Mouse (Mus musculus): ENCODE data around the gene Sar1b. TPM values are rescaled to one million over a fixed set of nuclear protein-coding genes. Genes with fewer than 3 reads are reported as not detected.

Sar1b gene
- polyA plus RNA-seq, 1 experiment: 52.7 TPM

DNA sequence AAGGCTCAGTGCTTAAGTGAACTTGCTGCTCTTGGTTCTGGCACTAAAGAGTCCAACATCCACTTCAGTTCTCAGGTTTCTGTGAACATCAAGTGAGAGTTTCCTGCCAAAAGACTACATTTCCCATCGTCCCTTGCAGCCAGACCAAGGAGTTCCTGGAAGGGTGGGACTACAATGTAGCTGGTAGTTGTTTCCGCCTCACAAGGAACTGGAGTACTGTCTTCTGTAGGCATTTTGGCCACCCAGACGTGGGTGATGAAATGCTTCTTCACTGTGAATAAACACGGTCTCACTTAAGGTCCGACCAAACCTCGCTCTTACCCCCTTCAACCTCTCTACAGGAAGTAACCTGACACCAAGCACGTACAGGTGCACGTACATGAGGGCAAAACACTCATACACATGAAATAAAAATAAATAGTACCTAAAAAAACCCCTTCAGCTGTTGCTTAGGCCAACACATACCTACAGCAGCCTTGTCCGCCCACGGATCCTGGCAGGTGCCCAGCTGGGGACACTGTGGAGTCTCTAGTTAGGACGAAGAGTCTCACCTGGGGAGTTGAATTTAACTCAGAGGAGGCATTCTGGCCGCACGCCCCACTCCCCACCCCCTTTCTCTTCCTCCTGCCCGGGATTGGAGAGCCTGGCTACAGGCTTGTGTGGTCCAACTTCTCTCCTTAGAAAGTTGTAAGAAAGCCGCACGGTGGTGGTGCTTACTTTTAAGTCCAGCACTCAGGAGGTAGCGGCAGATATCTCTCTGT lies 41.9 kb downstream of the Sar1b start:
- TF ChIP-seq POLR2A (IDR thresholded peaks at IDR 0.05; ENCODE audit: borderline replicate concordance, low read depth, low read length) (no peak), CTCF (IDR thresholded peaks at IDR 0.05; ENCODE audit: low read depth, low read length) (no peak)
- Histone ChIP-seq H3K4me1 (ENCODE audit: control insufficient read depth, insufficient read depth, low read length) (peaks cover 11% of the 10 kb centered on the region), H3K4me3 (ENCODE audit: insufficient read depth, low read length) (peak overlapping the region; percentile 32), H3K27ac (ENCODE audit: insufficient read depth, low read depth, low read length) (0 out of 2 replicates have a peak overlapping the region, but pooled peaks have one; percentile 5)

DNA sequence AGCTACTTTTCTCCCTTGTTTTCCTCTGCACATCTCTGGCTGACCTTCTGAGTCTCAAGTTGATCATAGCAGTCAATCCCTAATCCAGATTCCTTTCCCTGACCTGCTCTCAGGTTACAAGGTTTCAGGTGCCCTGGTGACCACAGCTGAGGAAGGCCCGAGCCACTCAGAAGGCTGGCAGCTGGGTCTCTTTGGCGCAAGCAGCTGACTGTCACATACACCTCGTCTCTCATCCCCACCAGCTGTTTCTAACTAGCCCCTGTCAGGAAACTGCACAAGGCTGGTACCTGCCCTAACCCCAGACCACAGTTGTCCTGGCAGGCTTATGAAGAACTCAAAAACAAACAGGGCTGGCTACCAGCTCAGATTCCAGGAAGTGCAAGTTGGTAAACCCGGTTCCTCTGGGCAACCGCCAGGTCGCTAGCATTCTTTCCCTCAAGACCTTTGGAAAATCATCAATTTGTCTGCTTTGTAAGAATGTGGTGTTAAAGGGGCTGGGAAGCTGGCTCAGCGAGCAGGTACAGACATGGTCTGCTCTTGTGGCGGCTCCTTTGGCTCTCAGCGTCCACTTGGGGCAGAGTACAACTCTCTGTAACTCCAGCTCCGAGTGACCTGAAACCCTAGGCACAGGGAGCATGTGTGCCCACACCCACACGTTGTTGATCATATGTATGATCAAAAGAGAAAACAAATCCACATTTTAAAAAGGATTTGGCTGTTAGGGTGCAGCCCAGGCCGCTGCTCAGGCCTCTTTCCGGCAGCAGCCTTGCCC lies 43.8 kb downstream of the Sar1b start:
- TF ChIP-seq POLR2A (IDR thresholded peaks at IDR 0.05; ENCODE audit: borderline replicate concordance, low read depth, low read length): no peak
- Histone ChIP-seq H3K4me3 (ENCODE audit: insufficient read depth, low read length) (no peak overlapping the region), H3K4me1 (ENCODE audit: control insufficient read depth, insufficient read depth, low read length) (peaks cover 6% of the 10 kb centered on the region; the same call in 1 of the 2 replicates), H3K27ac (ENCODE audit: insufficient read depth, low read depth, low read length) (no peak overlapping the region)

DNA sequence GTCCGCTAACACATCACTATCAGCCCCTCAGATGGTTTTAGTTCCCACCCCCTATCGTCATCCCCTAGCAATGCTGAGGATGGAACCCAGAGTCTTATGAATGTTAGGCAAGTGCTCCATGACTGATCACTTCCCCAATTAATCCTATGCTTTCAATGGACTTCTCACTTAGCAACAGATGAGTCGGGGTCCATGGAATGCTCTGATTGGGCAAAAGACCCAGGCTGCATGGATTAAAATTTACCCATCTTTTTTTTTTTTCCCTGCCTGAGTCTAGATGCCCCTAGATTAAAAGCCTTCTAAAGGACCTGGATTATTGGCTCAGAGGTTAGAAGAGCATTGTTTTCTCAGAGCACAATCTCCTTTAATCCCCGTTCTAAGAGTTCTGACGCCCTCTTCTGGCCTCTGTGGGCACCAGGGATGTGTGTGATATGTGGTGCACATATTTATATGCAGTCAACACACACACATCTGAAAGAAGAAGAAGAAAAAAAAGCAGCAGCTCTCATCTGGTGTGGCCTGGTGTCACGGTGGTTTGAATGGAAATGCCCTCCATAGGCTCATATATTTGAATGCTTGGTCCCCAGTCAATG lies 46.2 kb downstream of the Sar1b start:
- peaks cover 6% of the 10 kb centered on the region; the same call in 1 of the 2 replicates for H3K4me1 ChIP-seq (ENCODE audit: control insufficient read depth, insufficient read depth, low read length)
- no peak overlapping the region for H3K27ac ChIP-seq (ENCODE audit: insufficient read depth, low read depth, low read length)
- TF ChIP-seq POLR2A (IDR thresholded peaks at IDR 0.05; ENCODE audit: borderline replicate concordance, low read depth, low read length): no peak
- no peak for TF ChIP-seq CTCF (IDR thresholded peaks at IDR 0.05; ENCODE audit: low read depth, low read length)
- H3K4me3 ChIP-seq (ENCODE audit: insufficient read depth, low read length): no peak overlapping the region

DNA sequence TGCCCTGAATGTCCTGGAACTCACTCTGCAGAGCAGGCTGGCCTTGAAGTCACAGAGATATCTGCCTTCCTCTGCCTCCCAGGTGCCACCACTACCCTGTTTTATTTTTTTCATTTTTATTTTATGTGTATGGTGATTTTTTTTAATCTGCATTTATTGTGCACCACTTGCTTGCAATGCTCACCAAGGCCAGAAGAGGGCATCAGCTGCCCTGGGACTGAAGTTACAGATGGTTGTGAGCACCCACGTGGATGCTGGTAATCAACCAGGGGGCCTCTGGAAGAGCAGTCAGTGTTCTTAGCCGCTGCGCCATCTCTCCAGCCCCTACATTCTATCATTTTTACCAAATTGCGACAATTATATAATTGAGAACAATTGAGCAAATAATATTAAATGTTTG lies 47.7 kb downstream of the Sar1b start:
- Histone ChIP-seq H3K27ac (ENCODE audit: insufficient read depth, low read depth, low read length) (no peak overlapping the region), H3K4me3 (ENCODE audit: insufficient read depth, low read length) (no peak overlapping the region), H3K4me1 (ENCODE audit: control insufficient read depth, insufficient read depth, low read length) (peaks cover 3% of the 10 kb centered on the region; the same call in 1 of the 2 replicates)
- TF ChIP-seq POLR2A (IDR thresholded peaks at IDR 0.05; ENCODE audit: borderline replicate concordance, low read depth, low read length) (no peak), CTCF (IDR thresholded peaks at IDR 0.05; ENCODE audit: low read depth, low read length) (peak; percentile 51)

DNA sequence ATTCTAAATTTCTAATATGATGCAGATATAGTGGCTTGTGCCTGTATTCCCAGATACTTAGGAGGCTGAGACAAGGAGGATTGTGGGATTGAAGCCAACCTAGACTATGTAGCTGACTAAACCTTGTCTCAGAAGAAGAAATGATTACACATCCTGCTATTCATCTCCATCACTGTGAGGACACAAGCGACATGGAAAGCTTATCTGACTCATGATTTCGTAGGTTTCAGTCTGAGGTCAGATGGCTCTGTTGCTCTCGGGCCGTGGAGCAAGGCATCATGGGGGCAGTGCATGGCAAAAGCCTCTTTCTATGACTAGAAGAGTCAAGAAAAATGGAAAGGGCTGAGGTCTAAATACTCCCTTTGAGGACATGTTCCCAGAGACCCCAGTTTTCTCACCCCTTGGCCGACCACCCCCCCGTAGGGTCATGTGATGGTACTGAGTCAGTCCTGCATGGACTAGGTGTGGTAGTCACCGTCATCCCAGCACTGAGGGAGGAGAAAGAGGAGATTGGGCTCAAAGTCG lies 48.6 kb downstream of the Sar1b start:
- no peak for TF ChIP-seq POLR2A (IDR thresholded peaks at IDR 0.05; ENCODE audit: borderline replicate concordance, low read depth, low read length)
- TF ChIP-seq CTCF (IDR thresholded peaks at IDR 0.05; ENCODE audit: low read depth, low read length): no peak
- Histone ChIP-seq H3K4me3 (ENCODE audit: insufficient read depth, low read length) (no peak overlapping the region), H3K4me1 (ENCODE audit: control insufficient read depth, insufficient read depth, low read length) (peaks cover 3% of the 10 kb centered on the region; the same call in 1 of the 2 replicates), H3K27ac (ENCODE audit: insufficient read depth, low read depth, low read length) (no peak overlapping the region)

DNA sequence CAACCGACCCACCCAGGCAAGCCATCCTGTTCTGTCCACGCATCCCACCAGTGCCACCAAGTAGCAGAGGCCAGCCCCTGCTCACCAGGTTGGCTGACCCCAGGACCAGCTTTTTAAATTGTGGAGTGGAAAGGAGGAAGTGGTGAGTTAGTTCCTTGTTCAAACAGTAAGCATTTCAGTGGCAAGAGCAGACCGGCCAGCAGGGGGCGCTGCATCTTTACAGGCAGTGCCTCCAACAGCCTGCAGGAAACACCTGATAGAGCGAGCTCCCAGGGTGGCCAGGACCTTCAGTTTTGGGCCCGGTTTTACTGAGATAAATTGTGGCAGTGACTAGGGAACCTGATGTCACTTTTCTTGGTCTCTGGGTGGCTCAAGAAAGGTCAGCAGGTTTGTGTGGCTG lies 54.3 kb downstream of the Sar1b start:
- no peak overlapping the region for H3K4me3 ChIP-seq (ENCODE audit: insufficient read depth, low read length)
- no peak overlapping the region for H3K27ac ChIP-seq (ENCODE audit: insufficient read depth, low read depth, low read length)
- peak; percentile 91 for TF ChIP-seq CTCF (IDR thresholded peaks at IDR 0.05; ENCODE audit: low read depth, low read length)
- no peak for TF ChIP-seq POLR2A (IDR thresholded peaks at IDR 0.05; ENCODE audit: borderline replicate concordance, low read depth, low read length)
- H3K4me1 ChIP-seq (ENCODE audit: control insufficient read depth, insufficient read depth, low read length): peaks cover 3% of the 10 kb centered on the region

DNA sequence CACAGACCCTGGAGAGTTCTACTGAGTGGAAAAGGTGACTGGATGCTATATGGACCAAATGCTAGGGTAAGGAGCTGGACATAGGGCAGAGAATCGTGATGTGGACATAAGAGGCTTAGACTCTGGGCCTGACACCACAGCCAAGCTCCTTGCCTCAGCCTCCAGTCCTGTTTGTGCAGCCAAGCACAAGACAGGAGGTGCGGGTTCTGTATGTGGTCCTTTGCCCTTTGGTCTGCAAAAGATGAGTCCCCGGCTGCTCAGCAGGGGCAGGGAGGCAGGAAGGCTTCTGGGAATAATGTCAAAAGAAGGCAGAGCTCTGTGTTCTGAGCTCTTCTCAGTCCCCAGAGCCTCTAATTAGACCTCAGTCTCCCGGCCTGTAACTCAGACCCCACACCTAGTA lies 55.4 kb downstream of the Sar1b start:
- no peak overlapping the region for H3K4me3 ChIP-seq (ENCODE audit: insufficient read depth, low read length)
- TF ChIP-seq POLR2A (IDR thresholded peaks at IDR 0.05; ENCODE audit: borderline replicate concordance, low read depth, low read length) (no peak), CTCF (IDR thresholded peaks at IDR 0.05; ENCODE audit: low read depth, low read length) (no peak)
- H3K27ac ChIP-seq (ENCODE audit: insufficient read depth, low read depth, low read length): no peak overlapping the region
- H3K4me1 ChIP-seq (ENCODE audit: control insufficient read depth, insufficient read depth, low read length): peaks cover 3% of the 10 kb centered on the region

DNA sequence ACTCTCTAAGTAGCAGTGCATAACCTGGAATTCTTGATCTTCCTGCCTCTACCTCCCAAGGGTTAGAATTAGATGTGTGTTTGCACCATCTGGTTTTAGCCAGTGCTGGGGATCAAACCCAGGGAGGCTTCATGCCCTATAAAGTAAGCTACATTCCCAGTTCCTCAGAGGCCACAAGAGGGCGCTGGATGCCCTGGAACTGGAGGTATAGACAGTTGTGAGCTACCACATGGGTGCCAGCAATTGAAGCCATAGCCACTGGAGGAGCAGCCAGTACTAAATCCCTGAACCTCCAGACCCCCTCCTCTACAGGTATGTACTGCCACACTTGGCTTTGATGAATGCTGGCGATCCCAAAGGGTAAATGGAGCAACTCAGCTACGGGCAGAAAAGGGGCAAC lies 56.5 kb downstream of the Sar1b start:
- Histone ChIP-seq H3K27ac (ENCODE audit: insufficient read depth, low read depth, low read length) (no peak overlapping the region), H3K4me1 (ENCODE audit: control insufficient read depth, insufficient read depth, low read length) (peaks cover 3% of the 10 kb centered on the region), H3K4me3 (ENCODE audit: insufficient read depth, low read length) (no peak overlapping the region)
- TF ChIP-seq CTCF (IDR thresholded peaks at IDR 0.05; ENCODE audit: low read depth, low read length): peak; percentile 57
- no peak for TF ChIP-seq POLR2A (IDR thresholded peaks at IDR 0.05; ENCODE audit: borderline replicate concordance, low read depth, low read length)

DNA sequence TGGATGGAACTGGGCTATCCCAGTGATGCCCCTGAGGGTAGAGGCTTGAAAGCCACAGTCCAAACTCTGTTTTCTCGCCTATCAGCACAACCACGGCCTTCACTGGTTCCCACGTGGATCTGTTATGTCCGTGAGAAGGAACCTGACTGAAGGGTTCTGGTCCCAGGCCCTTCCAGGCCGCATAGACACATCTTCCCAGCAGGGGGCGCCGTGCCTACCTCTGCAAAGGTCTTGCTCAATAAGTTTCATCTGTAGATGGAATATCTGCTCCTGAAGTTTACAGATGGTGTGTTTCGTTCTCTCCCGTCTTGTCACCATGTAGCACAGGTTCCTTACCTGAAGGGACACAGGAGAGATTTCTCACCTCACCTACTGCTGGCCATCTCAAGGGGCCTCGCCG lies 57.4 kb downstream of the Sar1b start:
- Histone ChIP-seq H3K4me3 (ENCODE audit: insufficient read depth, low read length) (no peak overlapping the region), H3K4me1 (ENCODE audit: control insufficient read depth, insufficient read depth, low read length) (peaks cover 3% of the 10 kb centered on the region), H3K27ac (ENCODE audit: insufficient read depth, low read depth, low read length) (no peak overlapping the region)
- TF ChIP-seq POLR2A (IDR thresholded peaks at IDR 0.05; ENCODE audit: borderline replicate concordance, low read depth, low read length) (no peak), CTCF (IDR thresholded peaks at IDR 0.05; ENCODE audit: low read depth, low read length) (peak; percentile 82)

Measured in bone marrow macrophage, adult 2 months (primary cell).